Mouse (Mus musculus): ENCODE measurements around the gene Irf2. TPM values are rescaled to one million over a fixed set of nuclear protein-coding genes. Genes with fewer than 3 reads are reported as not detected.

Gene Irf2
- polyA plus RNA-seq, 1 experiment from 2014 or later, result 23.2 TPM

DNA sequence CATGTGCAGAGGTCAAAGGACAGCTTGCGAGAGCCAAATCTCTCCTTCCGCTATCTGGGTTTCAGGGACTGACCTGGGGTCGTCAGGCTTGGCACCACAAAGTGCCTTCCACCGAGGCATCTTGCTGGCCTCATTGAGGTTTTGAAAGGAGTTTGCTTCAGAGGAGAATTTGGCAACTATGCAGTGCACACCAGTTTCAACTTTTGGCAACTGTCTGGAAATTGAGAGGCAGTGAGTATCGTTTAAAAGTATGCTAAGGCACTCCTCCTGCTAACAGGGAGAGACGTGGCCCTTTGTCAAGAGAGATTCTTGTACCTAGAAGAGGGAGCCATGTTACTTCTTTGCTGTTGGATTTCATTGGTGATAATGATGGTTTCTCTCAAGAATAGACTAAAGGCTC, 21.9 kb downstream of the Irf2 start:
- no peaks in the 10 kb centered on the region; the same call in 1 of the 2 replicates for H3K9me3 ChIP-seq (ENCODE audit: control insufficient read depth, low read depth, low read length)
- H3K4me2 ChIP-seq (replicated peaks; ENCODE audit: low read depth, low read length), result no peak overlapping the region
- WGBS, result 77% methylated on average over 6 of the region's 6 CpGs
- ATAC-seq (ENCODE audit: insufficient number of reproducible peaks, insufficient read depth, low FRiP score, low read depth), result no peak
- no peaks in the 10 kb centered on the region for H3K27me3 ChIP-seq (ENCODE audit: control insufficient read depth, insufficient read depth, low read length)
- H3K27ac ChIP-seq (ENCODE audit: low read length), result no peak overlapping the region
- H3K4me3 ChIP-seq (ENCODE audit: low read depth, low read length), result no peak overlapping the region
- H3K36me3 ChIP-seq (ENCODE audit: control insufficient read depth, insufficient read depth, low read length), result no peaks in the 10 kb centered on the region
- H3K4me1 ChIP-seq (ENCODE audit: control insufficient read depth, insufficient read depth, low read length), result no peaks in the 10 kb centered on the region
- no peak overlapping the region for H3K9ac ChIP-seq (replicated peaks; ENCODE audit: low read depth, low read length)

DNA sequence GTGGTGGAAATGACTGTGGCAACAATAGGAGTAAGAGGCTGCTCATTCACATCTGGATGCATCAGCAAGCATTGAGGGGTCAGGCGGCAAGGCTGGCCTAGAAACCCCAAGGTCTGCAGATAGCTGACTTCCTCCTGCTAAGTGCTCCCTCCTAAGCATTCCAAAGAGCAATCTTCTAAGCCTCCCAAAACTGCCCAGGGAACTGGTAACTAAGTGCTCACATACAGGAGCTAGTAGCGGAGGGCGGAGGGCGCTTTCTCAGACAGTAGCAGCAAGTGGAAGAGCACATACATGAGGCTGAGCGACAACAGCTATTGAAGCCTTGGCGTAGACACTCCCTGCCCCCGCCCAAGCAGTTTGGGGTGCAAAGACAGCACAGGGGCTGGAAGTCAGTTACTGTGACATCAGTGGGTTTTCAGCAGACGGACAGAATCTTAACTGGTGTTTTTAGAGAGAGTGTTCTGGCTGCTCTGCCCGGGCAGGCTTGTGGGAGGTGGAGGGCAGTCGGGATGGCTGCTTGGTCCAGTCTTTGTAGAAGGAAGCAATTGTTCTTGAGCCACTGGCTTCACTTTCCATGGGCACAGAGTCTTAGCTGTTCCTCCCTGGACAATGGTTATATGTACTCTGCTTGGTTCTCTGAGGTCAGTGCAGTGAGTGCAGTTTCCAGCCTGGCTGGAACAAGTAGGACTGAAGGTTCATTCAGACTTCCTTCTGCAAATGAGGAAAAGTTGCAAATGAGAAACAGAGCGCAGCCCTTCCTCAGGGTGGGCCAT, 30.1 kb downstream of the Irf2 start:
- WGBS, result 80% methylated on average over 11 of the region's 11 CpGs
- Histone ChIP-seq H3K9ac (replicated peaks; ENCODE audit: low read depth, low read length) (no peak overlapping the region), H3K4me3 (ENCODE audit: low read depth, low read length) (no peak overlapping the region), H3K4me2 (replicated peaks; ENCODE audit: low read depth, low read length) (no peak overlapping the region), H3K36me3 (ENCODE audit: control insufficient read depth, insufficient read depth, low read length) (no peaks in the 10 kb centered on the region), H3K27me3 (ENCODE audit: control insufficient read depth, insufficient read depth, low read length) (no peaks in the 10 kb centered on the region), H3K27ac (ENCODE audit: low read length) (no peak overlapping the region), H3K4me1 (ENCODE audit: control insufficient read depth, insufficient read depth, low read length) (0 out of 2 replicates have a peak, but pooled peaks cover 2% of the 10 kb centered on the region), H3K9me3 (ENCODE audit: control insufficient read depth, low read depth, low read length) (no peaks in the 10 kb centered on the region)
- no peak for ATAC-seq (ENCODE audit: insufficient number of reproducible peaks, insufficient read depth, low FRiP score, low read depth)

- 82% methylated on average over 7 of the region's 7 CpGs for WGBS
- ATAC-seq (ENCODE audit: insufficient number of reproducible peaks, insufficient read depth, low FRiP score, low read depth), result no peak
- no peak overlapping the region for H3K4me3 ChIP-seq (ENCODE audit: low read depth, low read length)
- no peaks in the 10 kb centered on the region for H3K27me3 ChIP-seq (ENCODE audit: control insufficient read depth, insufficient read depth, low read length)
- no peaks in the 10 kb centered on the region for H3K9me3 ChIP-seq (ENCODE audit: control insufficient read depth, low read depth, low read length)
- H3K9ac ChIP-seq (replicated peaks; ENCODE audit: low read depth, low read length), result no peak overlapping the region
- H3K27ac ChIP-seq (ENCODE audit: low read length), result no peak overlapping the region
- 0 out of 2 replicates have a peak, but pooled peaks cover 2% of the 10 kb centered on the region for H3K4me1 ChIP-seq (ENCODE audit: control insufficient read depth, insufficient read depth, low read length)
- H3K36me3 ChIP-seq (ENCODE audit: control insufficient read depth, insufficient read depth, low read length), result no peaks in the 10 kb centered on the region
- no peak overlapping the region for H3K4me2 ChIP-seq (replicated peaks; ENCODE audit: low read depth, low read length)
These were observed 31.5 kb downstream of the Irf2 start for GRCm38 (mm10) chr8:46770905-46771516.

DNA sequence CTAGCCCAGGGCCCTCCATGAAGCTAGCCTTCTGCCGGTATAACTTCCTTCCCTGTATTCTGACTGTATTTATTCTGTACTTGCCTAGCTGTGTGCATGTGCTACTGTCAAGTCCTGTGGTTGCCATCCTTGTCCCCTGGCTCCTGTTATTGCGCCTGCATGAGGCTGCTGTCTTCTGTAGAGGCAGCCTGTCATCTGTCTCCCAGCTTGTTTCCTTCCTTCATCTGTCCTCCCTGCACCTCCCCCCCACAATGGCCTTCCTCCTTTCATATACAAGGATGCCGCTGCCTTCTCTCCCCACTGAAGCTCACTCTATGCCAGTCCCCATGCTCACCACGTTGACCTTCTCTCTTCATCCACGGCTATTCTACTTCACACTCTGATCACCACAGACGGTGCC, 33.3 kb downstream of the Irf2 start:
- Histone ChIP-seq H3K9me3 (ENCODE audit: control insufficient read depth, low read depth, low read length) (no peaks in the 10 kb centered on the region), H3K9ac (replicated peaks; ENCODE audit: low read depth, low read length) (no peak overlapping the region), H3K4me1 (ENCODE audit: control insufficient read depth, insufficient read depth, low read length) (0 out of 2 replicates have a peak, but pooled peaks cover 2% of the 10 kb centered on the region), H3K36me3 (ENCODE audit: control insufficient read depth, insufficient read depth, low read length) (no peaks in the 10 kb centered on the region), H3K4me2 (replicated peaks; ENCODE audit: low read depth, low read length) (no peak overlapping the region), H3K27ac (ENCODE audit: low read length) (no peak overlapping the region), H3K4me3 (ENCODE audit: low read depth, low read length) (no peak overlapping the region), H3K27me3 (ENCODE audit: control insufficient read depth, insufficient read depth, low read length) (no peaks in the 10 kb centered on the region)
- ATAC-seq (ENCODE audit: insufficient number of reproducible peaks, insufficient read depth, low FRiP score, low read depth), result no peak
- 92% methylated on average over 6 of the region's 6 CpGs for WGBS

DNA sequence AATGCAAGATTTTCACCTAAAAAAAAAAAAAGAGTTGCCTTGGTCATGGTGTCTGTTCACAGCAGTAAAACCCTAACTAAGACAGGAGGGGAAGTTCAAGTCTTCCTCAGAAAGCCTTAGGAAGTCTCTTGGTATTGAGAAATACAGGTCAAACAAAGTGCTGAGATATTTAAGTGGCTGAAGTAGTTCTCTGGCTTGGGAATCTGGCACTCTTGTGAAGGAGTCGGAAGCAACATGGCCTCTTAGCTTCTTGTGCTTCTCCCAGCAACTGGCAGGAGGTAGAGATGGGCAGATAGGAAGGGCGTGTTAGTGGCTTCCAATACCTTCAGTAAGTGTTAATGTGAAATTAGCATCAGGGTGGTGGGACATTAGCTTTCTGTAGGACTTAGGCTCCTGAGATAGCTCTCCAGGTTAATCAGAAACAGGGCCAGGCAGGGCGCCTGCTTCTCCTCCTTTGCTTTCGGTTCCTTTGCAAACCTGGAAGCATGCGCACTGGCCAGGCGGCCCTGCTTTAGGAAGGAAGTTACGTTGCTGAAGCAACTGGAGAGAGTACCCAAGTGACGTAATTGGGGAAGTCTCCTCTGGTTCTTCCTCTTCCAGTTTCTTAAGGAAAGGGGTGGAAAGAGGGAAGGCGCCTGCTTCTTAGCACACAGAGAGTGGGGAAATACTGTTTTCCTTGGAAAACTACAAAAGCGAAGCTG, 38.4 kb downstream of the Irf2 start:
- Histone ChIP-seq H3K4me1 (ENCODE audit: control insufficient read depth, insufficient read depth, low read length) (no peaks in the 10 kb centered on the region), H3K27ac (ENCODE audit: low read length) (no peak overlapping the region), H3K9me3 (ENCODE audit: control insufficient read depth, low read depth, low read length) (no peaks in the 10 kb centered on the region), H3K4me3 (ENCODE audit: low read depth, low read length) (no peak overlapping the region), H3K27me3 (ENCODE audit: control insufficient read depth, insufficient read depth, low read length) (no peaks in the 10 kb centered on the region), H3K4me2 (replicated peaks; ENCODE audit: low read depth, low read length) (no peak overlapping the region), H3K36me3 (ENCODE audit: control insufficient read depth, insufficient read depth, low read length) (no peaks in the 10 kb centered on the region), H3K9ac (replicated peaks; ENCODE audit: low read depth, low read length) (no peak overlapping the region)
- no peak for ATAC-seq (ENCODE audit: insufficient number of reproducible peaks, insufficient read depth, low FRiP score, low read depth)
- 90% methylated on average over 10 of the region's 10 CpGs for WGBS

DNA sequence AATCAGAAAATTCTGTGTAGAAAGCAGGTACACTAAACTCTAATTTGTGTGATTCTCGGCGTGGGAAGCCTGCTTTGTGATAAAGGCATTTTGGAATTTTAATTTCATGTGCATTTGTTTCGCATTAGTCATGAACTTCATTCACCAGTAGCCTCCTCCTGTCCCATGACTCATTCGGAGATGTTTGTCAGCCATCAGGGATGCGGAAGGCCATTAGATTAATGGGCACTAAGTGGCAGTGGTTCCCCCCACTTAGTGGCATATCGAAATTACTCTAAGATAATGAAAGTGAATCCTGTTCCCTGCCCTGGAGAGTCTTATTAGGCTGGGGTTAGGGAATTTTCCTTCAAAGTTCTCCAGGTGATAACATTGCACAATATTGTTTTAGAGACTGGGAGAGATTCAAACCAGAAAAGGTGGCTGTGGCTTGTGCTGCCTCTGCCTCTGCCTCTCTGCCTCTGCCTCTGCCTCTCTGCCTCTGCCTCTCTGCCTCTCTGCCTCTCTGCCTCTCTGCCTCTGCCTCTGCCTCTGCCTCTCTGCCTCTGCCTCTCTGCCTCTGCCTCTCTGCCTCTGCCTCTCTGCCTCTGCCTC, 41.6 kb downstream of the Irf2 start:
- Histone ChIP-seq H3K36me3 (ENCODE audit: control insufficient read depth, insufficient read depth, low read length) (no peaks in the 10 kb centered on the region), H3K4me2 (replicated peaks; ENCODE audit: low read depth, low read length) (no peak overlapping the region), H3K27me3 (ENCODE audit: control insufficient read depth, insufficient read depth, low read length) (no peaks in the 10 kb centered on the region), H3K4me3 (ENCODE audit: low read depth, low read length) (no peak overlapping the region), H3K4me1 (ENCODE audit: control insufficient read depth, insufficient read depth, low read length) (no peaks in the 10 kb centered on the region), H3K9ac (replicated peaks; ENCODE audit: low read depth, low read length) (no peak overlapping the region), H3K27ac (ENCODE audit: low read length) (no peak overlapping the region), H3K9me3 (ENCODE audit: control insufficient read depth, low read depth, low read length) (no peaks in the 10 kb centered on the region)
- 63% methylated on average over 6 of the region's 6 CpGs for WGBS
- ATAC-seq (ENCODE audit: insufficient number of reproducible peaks, insufficient read depth, low FRiP score, low read depth), result no peak

DNA sequence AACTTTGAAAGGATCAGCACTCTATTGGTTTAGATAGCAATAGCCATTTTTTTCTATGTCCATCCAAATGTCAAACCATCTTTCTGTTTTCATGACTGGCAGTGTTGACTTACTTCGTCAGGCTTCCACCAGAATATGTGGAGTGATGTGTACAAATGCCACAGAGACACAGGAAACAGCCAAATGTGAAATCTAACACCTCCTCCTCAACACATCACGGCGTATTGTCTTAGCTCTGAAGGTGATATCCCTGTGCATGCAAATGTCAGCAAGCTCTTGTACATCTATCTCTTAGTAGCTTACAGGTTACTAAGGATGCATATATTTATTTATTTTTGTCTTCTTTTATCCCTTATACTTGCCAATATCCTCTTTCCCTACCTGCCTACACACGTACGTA, 42.7 kb downstream of the Irf2 start:
- WGBS, result 88% methylated on average over 5 of the region's 5 CpGs
- Histone ChIP-seq H3K9ac (replicated peaks; ENCODE audit: low read depth, low read length) (no peak overlapping the region), H3K9me3 (ENCODE audit: control insufficient read depth, low read depth, low read length) (no peaks in the 10 kb centered on the region), H3K4me3 (ENCODE audit: low read depth, low read length) (no peak overlapping the region), H3K27ac (ENCODE audit: low read length) (no peak overlapping the region), H3K27me3 (ENCODE audit: control insufficient read depth, insufficient read depth, low read length) (no peaks in the 10 kb centered on the region), H3K36me3 (ENCODE audit: control insufficient read depth, insufficient read depth, low read length) (no peaks in the 10 kb centered on the region), H3K4me1 (ENCODE audit: control insufficient read depth, insufficient read depth, low read length) (no peaks in the 10 kb centered on the region), H3K4me2 (replicated peaks; ENCODE audit: low read depth, low read length) (no peak overlapping the region)
- no peak for ATAC-seq (ENCODE audit: insufficient number of reproducible peaks, insufficient read depth, low FRiP score, low read depth)

GRCm38 (mm10) chr8:46785070-46785469, 45.5 kb downstream of the Irf2 start:
- no peaks in the 10 kb centered on the region for H3K27me3 ChIP-seq (ENCODE audit: control insufficient read depth, insufficient read depth, low read length)
- ATAC-seq (ENCODE audit: insufficient number of reproducible peaks, insufficient read depth, low FRiP score, low read depth), result no peak
- no peak overlapping the region for H3K9ac ChIP-seq (replicated peaks; ENCODE audit: low read depth, low read length)
- no peak overlapping the region for H3K4me2 ChIP-seq (replicated peaks; ENCODE audit: low read depth, low read length)
- H3K4me3 ChIP-seq (ENCODE audit: low read depth, low read length), result no peak overlapping the region
- H3K27ac ChIP-seq (ENCODE audit: low read length), result no peak overlapping the region
- 64% methylated on average over 2 of the region's 2 CpGs for WGBS
- H3K9me3 ChIP-seq (ENCODE audit: control insufficient read depth, low read depth, low read length), result no peaks in the 10 kb centered on the region
- no peaks in the 10 kb centered on the region for H3K4me1 ChIP-seq (ENCODE audit: control insufficient read depth, insufficient read depth, low read length)
- no peaks in the 10 kb centered on the region for H3K36me3 ChIP-seq (ENCODE audit: control insufficient read depth, insufficient read depth, low read length)

Data from stomach, embryonic 14.5 days (tissue).